Mouse (Mus musculus): ENCODE results near the gene Rdh16.

GRCm38 (mm10) chr10:127838539-127838938 lies 37.6 kb downstream of the Rdh16 start:
- TF ChIP-seq POLR2A (IDR thresholded peaks at IDR 0.05; ENCODE audit: low read depth, low read length), result no peak
- no peak for TF ChIP-seq CTCF (IDR thresholded peaks at IDR 0.05; ENCODE audit: extremely low read depth, insufficient read depth, insufficient read length, insufficient replicate concordance)
